Mouse (Mus musculus): ENCODE results near the gene Fggy. TPM values are rescaled to one million over a fixed set of nuclear protein-coding genes. Genes with fewer than 3 reads are reported as not detected.

Fggy gene
- total and polyA plus RNA-seq, 3 experiments = not detected

GRCm38 (mm10) chr4:95897236-95897874, 340.0 kb downstream of the Fggy start:
- TF ChIP-seq GABPA (IDR thresholded peaks at IDR 0.05; ENCODE audit: low read depth, low read length) (no peak), ELF1 (IDR thresholded peaks at IDR 0.05; ENCODE audit: low read depth, low read length) (no peak), ZKSCAN1 (IDR thresholded peaks at IDR 0.05; ENCODE audit: low read depth, low read length) (no peak), TBP (IDR thresholded peaks at IDR 0.05; ENCODE audit: low read depth, low read length) (no peak), EP300 (IDR thresholded peaks at IDR 0.05; ENCODE audit: low read depth in 1 of 2, low read length in 2 of 2) (no peak), MXI1 (IDR thresholded peaks at IDR 0.05; ENCODE audit: low read depth, low read length) (no peak), MYB (IDR thresholded peaks at IDR 0.05; ENCODE audit: low read depth, low read length) (no peak), NELFE (IDR thresholded peaks at IDR 0.05; ENCODE audit: low read depth, low read length) (no peak), ZMIZ1 (IDR thresholded peaks at IDR 0.05; ENCODE audit: low read depth, low read length) (no peak), MAFK (IDR thresholded peaks at IDR 0.05; ENCODE audit: borderline replicate concordance, low read depth, low read length) (no peak), POLR2AphosphoS5 (IDR thresholded peaks at IDR 0.05; ENCODE audit: borderline replicate concordance, low read depth, low read length) (no peak), CHD1 (IDR thresholded peaks at IDR 0.05; ENCODE audit: low read depth, low read length) (no peak), BHLHE40 (IDR thresholded peaks at IDR 0.05; ENCODE audit: borderline replicate concordance, low read depth, low read length) (no peak), SIN3A (IDR thresholded peaks at IDR 0.05; ENCODE audit: low read length) (no peak)
- Histone ChIP-seq H3K9ac (ENCODE audit: control insufficient read depth, low read depth, low read length, poor library complexity, severe bottlenecking) (no peak overlapping the region), H3K4me1 (ENCODE audit: control insufficient read depth in 1 of 2, insufficient read depth in 2 of 2, low read length in 2 of 2) (no peaks in the 10 kb centered on the region), H3K27ac (ENCODE audit: control insufficient read depth, low read depth, low read length) (no peak overlapping the region), H3K79me2 (ENCODE audit: control insufficient read depth, insufficient read depth, low read length, poor library complexity) (no peaks in the 10 kb centered on the region), H3K4me3 (ENCODE audit: control insufficient read depth in 1 of 2, insufficient read depth in 1 of 2, low read depth in 2 of 2, low read length in 2 of 2) (no peak overlapping the region), H3K9me3 (replicated peaks; ENCODE audit: insufficient read depth, low read length) (no peaks in the 10 kb centered on the region), H3K36me3 (ENCODE audit: control insufficient read depth in 1 of 2, insufficient read depth in 2 of 2, low read length in 2 of 2) (no peaks in the 10 kb centered on the region), H3K27me3 (ENCODE audit: control insufficient read depth in 1 of 2, insufficient read depth in 2 of 2, low read length in 2 of 2) (no peaks in the 10 kb centered on the region)
- no peak for DNase-seq (ENCODE audit: low read depth, low spot score)

GRCm38 (mm10) chr4:95898714-95899113, 341.4 kb downstream of the Fggy start:
- no peak for DNase-seq (ENCODE audit: low read depth, low spot score)
- H3K9me3 ChIP-seq (replicated peaks; ENCODE audit: insufficient read depth, low read length) = no peaks in the 10 kb centered on the region
- H3K27ac ChIP-seq (ENCODE audit: control insufficient read depth, low read depth, low read length) = no peak overlapping the region
- no peaks in the 10 kb centered on the region for H3K36me3 ChIP-seq (ENCODE audit: control insufficient read depth in 1 of 2, insufficient read depth in 2 of 2, low read length in 2 of 2)
- H3K9ac ChIP-seq (ENCODE audit: control insufficient read depth, low read depth, low read length, poor library complexity, severe bottlenecking) = no peak overlapping the region
- H3K79me2 ChIP-seq (ENCODE audit: control insufficient read depth, insufficient read depth, low read length, poor library complexity) = no peaks in the 10 kb centered on the region
- H3K4me1 ChIP-seq (ENCODE audit: control insufficient read depth in 1 of 2, insufficient read depth in 2 of 2, low read length in 2 of 2) = no peaks in the 10 kb centered on the region
- H3K27me3 ChIP-seq (ENCODE audit: control insufficient read depth in 1 of 2, insufficient read depth in 2 of 2, low read length in 2 of 2) = no peaks in the 10 kb centered on the region
- no peak for TF ChIP-seq ZKSCAN1 (IDR thresholded peaks at IDR 0.05; ENCODE audit: low read depth, low read length)
- no peak for TF ChIP-seq MEF2A (IDR thresholded peaks at IDR 0.05; ENCODE audit: extremely low read depth, insufficient replicate concordance, low read depth, low read length, poor library complexity, severe bottlenecking)
- TF ChIP-seq TAL1 (IDR thresholded peaks at IDR 0.05; ENCODE audit: low read length) = no peak
- TF ChIP-seq MAFK (IDR thresholded peaks at IDR 0.05; ENCODE audit: borderline replicate concordance, low read depth, low read length) = no peak
- no peak for TF ChIP-seq MAX (IDR thresholded peaks at IDR 0.05; ENCODE audit: low read length)
- TF ChIP-seq RAD21 (IDR thresholded peaks at IDR 0.05; ENCODE audit: low read depth, low read length) = no peak
- no peak for TF ChIP-seq MYC (IDR thresholded peaks at IDR 0.05; ENCODE audit: low read depth, low read length)
- no peak for TF ChIP-seq NRF1 (IDR thresholded peaks at IDR 0.05; ENCODE audit: insufficient read depth, low read depth, low read length, poor library complexity, severe bottlenecking)
- no peak for TF ChIP-seq CHD2 (IDR thresholded peaks at IDR 0.05; ENCODE audit: low read length)
- TF ChIP-seq HCFC1 (IDR thresholded peaks at IDR 0.05; ENCODE audit: low read depth, low read length) = no peak
- no peak overlapping the region for H3K4me3 ChIP-seq (ENCODE audit: control insufficient read depth in 1 of 2, insufficient read depth in 1 of 2, low read depth in 2 of 2, low read length in 2 of 2)
